Mouse (Mus musculus) G1E (cell line): ENCODE measurements around the gene Psph. TPM values are rescaled to one million over a fixed set of nuclear protein-coding genes. Genes with fewer than 3 reads are reported as not detected.

ENCODE experiments used
- ATAC-seq: 2 replicates; pipeline ENCODE4 v1.8.0; 2016; ENCODE audit warnings: mild to moderate bottlenecking; ENCODE audit not compliant: insufficient number of reproducible peaks, poor library complexity, low FRiP score, severe bottlenecking; ENCODE audit errors: extremely low read depth
- DNase-seq: peaks from one replicate; pipeline ENCODE4 v3.0.0; 2012; ENCODE audit warnings: low spot score
- H3K27me3 ChIP-seq: 2 replicates; pipeline ENCODE4 v1.6.1; 2012; ENCODE audit warnings: mild to moderate bottlenecking, low read length, inconsistent platforms; ENCODE audit not compliant: insufficient read depth
- H3K36me3 ChIP-seq: replicated peaks from 2 replicates; pipeline ENCODE3; 2012; ENCODE audit warnings: mild to moderate bottlenecking, inconsistent platforms
- H3K4me1 ChIP-seq: 2 replicates; pipeline ENCODE4 v1.6.1; 2012; ENCODE audit warnings: low read depth, low read length, inconsistent platforms, mixed read lengths; ENCODE audit not compliant: insufficient read depth
- H3K4me3 ChIP-seq: 2 replicates; pipeline ENCODE4 v1.5.1; 2012; ENCODE audit warnings: low read depth, mild to moderate bottlenecking, inconsistent platforms, low read length, moderate library complexity, mixed read lengths
- H3K9me3 ChIP-seq: replicated peaks from 2 replicates; pipeline ENCODE4 v1.6.1; 2012; ENCODE audit warnings: inconsistent platforms
- CTCF ChIP-seq: IDR thresholded peaks from 2 replicates; pipeline ENCODE4 v1.5.1; 2012; ENCODE audit warnings: low read depth, low read length, inconsistent platforms, mixed read lengths
- GATA2 ChIP-seq: IDR thresholded peaks from 2 replicates; pipeline ENCODE4 v1.6.1; 2012; ENCODE audit warnings: low read depth, low read length, inconsistent platforms, borderline replicate concordance
- POLR2AphosphoS5 ChIP-seq: IDR thresholded peaks from 2 replicates; pipeline ENCODE4 v1.6.1; 2012; ENCODE audit warnings: low read depth, low read length, inconsistent platforms; ENCODE audit not compliant: insufficient replicate concordance
- TAL1 ChIP-seq: conservative IDR thresholded peaks from 2 replicates; pipeline ENCODE4 v1.6.1; 2012; ENCODE audit warnings: low read depth, low read length, inconsistent platforms, mixed read lengths
- polyA plus RNA-seq: library from polyadenylated mRNA; stranded (reverse); fragments of >175 nt; gene quantifications from 2 replicates; pipeline ENCODE4 v1.2.3, GENCODE M21; 2012
- total RNA-seq, 2 experiments: library from RNA; stranded (forward) in 1 of 2; stranded (reverse) in 1 of 2; fragments of 200-1000 nt in 1 of 2; fragments of >200 nt in 1 of 2; fragmentation: Nextera tagmentation in 1 of 2; gene quantifications; 2 replicates each; pipeline ENCODE4 v1.2.3; 2014 to 2017

The Psph gene
- total and polyA plus RNA-seq, 3 experiments: 17.9 to 47.5 (median 25.1) TPM

GRCm38 (mm10) chr5:129724834-129725773, 62.1 kb downstream of the Psph start, which contains the start of gene Nipsnap2:
TSS of gene Nipsnap2 (plus strand) at chr5:129725063.
- TF ChIP-seq CTCF: peak; percentile 89
- no peak for TF ChIP-seq POLR2AphosphoS5
- Histone ChIP-seq H3K27me3 (no peaks in the 10 kb centered on the region), H3K4me3 (peak within 1 kb of the TSS; percentile 79), H3K36me3 (peaks cover 30% of the 10 kb centered on the region), H3K4me1 (peaks cover 53% of the 10 kb centered on the region), H3K9me3 (no peaks in the 10 kb centered on the region)
- peak; percentile 37 for ATAC-seq
- DNase-seq: peak; percentile 72

DNA sequence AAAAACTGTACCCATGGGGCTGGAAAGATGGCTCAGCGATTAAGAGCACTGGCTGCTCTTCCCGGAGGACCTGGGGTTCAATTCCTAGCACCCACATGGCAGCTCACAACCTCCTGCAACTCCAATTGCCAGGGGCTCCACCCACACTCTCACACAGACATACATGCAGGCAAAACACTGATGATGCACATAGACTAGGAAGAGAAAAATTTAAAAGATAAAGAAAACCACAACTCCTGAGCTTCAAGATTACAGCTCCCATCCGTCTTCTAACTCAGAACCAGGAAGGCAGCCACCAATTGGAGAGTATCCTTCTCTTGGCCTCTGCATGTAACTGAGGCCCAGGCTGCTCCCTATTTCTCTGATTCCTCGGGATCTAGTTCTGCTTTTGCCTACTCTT, 63.0 kb downstream of the Psph start:
- TF ChIP-seq TAL1 (peak; percentile 66), GATA2 (no peak)

DNA sequence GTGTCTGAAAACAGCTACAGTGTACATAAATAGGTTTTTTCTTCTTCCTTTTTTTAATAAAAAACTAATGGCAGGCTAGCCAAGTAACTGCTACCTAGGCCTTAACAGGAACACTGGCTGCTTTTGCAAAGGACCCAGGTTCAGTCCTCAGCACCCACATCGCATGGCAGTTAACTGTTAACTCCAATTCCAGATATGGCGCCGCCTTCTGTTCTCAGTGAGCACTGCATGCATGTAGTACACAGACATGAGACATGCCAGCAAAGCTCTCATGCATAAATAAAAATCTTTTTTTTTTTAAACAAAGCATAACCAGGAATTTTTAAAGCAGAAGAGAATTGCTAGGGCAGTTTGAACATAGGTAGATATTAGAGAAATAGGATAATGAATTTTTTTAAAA, 67.1 kb downstream of the Psph start:
- TF ChIP-seq CTCF (no peak), TAL1 (no peak), GATA2 (no peak), POLR2AphosphoS5 (no peak)
- H3K9me3 ChIP-seq: no peaks in the 10 kb centered on the region

More for the DNA sequence above, 63.0 kb downstream of the Psph start:
- H3K4me3 ChIP-seq: peak overlapping the region; percentile 79
- no peaks in the 10 kb centered on the region for H3K9me3 ChIP-seq
- peaks cover 45% of the 10 kb centered on the region for H3K4me1 ChIP-seq
- DNase-seq (peak; percentile 15), ATAC-seq (peak; percentile 74)
- H3K27me3 ChIP-seq: no peaks in the 10 kb centered on the region
- peaks cover 37% of the 10 kb centered on the region for H3K36me3 ChIP-seq

GRCm38 (mm10) chr5:129717016-129717415, 70.2 kb downstream of the Psph start:
- no peak overlapping the region for H3K4me3 ChIP-seq
- H3K36me3 ChIP-seq: peaks cover 48% of the 10 kb centered on the region
- TF ChIP-seq POLR2AphosphoS5: no peak
- TF ChIP-seq CTCF: peak; percentile 17; the same call in 1 of the 2 replicates
- no peak for ATAC-seq
- H3K9me3 ChIP-seq: no peaks in the 10 kb centered on the region
- peaks cover 8% of the 10 kb centered on the region for H3K27me3 ChIP-seq
- peaks cover 22% of the 10 kb centered on the region for H3K4me1 ChIP-seq
- DNase-seq: no peak

More for the DNA sequence above, 67.1 kb downstream of the Psph start:
- H3K4me1 ChIP-seq: peaks cover 29% of the 10 kb centered on the region
- H3K27me3 ChIP-seq: no peaks in the 10 kb centered on the region
- DNase-seq (no peak), ATAC-seq (no peak)
- H3K4me3 ChIP-seq: no peak overlapping the region
- H3K36me3 ChIP-seq: peaks cover 48% of the 10 kb centered on the region

Other genes with a start within 250 kb of the Psph start
- not detected in 2 replicates for gene Mmp17, start 203.3 kb downstream of the Psph start, total RNA-seq (2014; fragmentation: Nextera tagmentation)
- gene Mmp17, start 203.3 kb downstream of the Psph start, total RNA-seq (2017): 0.05 TPM in 1 of 2 replicates, not detected in the other
- gene Mmp17, start 203.3 kb downstream of the Psph start, polyA plus RNA-seq: 0.03 and 0.07 TPM in 2 replicates
- 3.1 and 3.7 TPM in 2 replicates for gene Zfp11, start 117.3 kb downstream of the Psph start, total RNA-seq (2014; fragmentation: Nextera tagmentation)
- 1.4 TPM in 2 replicates for gene Zfp11, start 117.3 kb downstream of the Psph start, total RNA-seq (2017)
- 0.03 and 0.10 TPM in 2 replicates for gene Zfp11, start 117.3 kb downstream of the Psph start, polyA plus RNA-seq
- not detected in 2 replicates for gene Sept14, start 78.9 kb downstream of the Psph start, total RNA-seq (2014; fragmentation: Nextera tagmentation)
- not detected in 2 replicates for gene Sept14, start 78.9 kb downstream of the Psph start, total RNA-seq (2017)
- gene Sept14, start 78.9 kb downstream of the Psph start, polyA plus RNA-seq: not detected in 2 replicates
- gene Mrps17, start 72.0 kb downstream of the Psph start, total RNA-seq (2014; fragmentation: Nextera tagmentation): 138 and 144 TPM in 2 replicates
- gene Mrps17, start 72.0 kb downstream of the Psph start, total RNA-seq (2017): 146 and 158 TPM in 2 replicates
- 17.0 and 42.2 TPM in 2 replicates for gene Mrps17, start 72.0 kb downstream of the Psph start, polyA plus RNA-seq
- 76.7 and 101 TPM in 2 replicates for gene Nipsnap2, start 62.4 kb downstream of the Psph start, total RNA-seq (2014; fragmentation: Nextera tagmentation)
- gene Nipsnap2, start 62.4 kb downstream of the Psph start, total RNA-seq (2017): 59.9 TPM in 2 replicates
- gene Nipsnap2, start 62.4 kb downstream of the Psph start, polyA plus RNA-seq: 41.5 and 56.0 TPM in 2 replicates
- 9.6 and 12.7 TPM in 2 replicates for gene Sumf2, start 59.5 kb upstream of the Psph start, total RNA-seq (2014; fragmentation: Nextera tagmentation)
- 15.7 and 20.9 TPM in 2 replicates for gene Sumf2, start 59.5 kb upstream of the Psph start, total RNA-seq (2017)
- 23.5 and 25.0 TPM in 2 replicates for gene Sumf2, start 59.5 kb upstream of the Psph start, polyA plus RNA-seq
- gene Chchd2, start 100.0 kb upstream of the Psph start, total RNA-seq (2014; fragmentation: Nextera tagmentation): 69.4 and 78.3 TPM in 2 replicates
- gene Chchd2, start 100.0 kb upstream of the Psph start, total RNA-seq (2017): 342 and 377 TPM in 2 replicates
- 586 and 747 TPM in 2 replicates for gene Chchd2, start 100.0 kb upstream of the Psph start, polyA plus RNA-seq
- gene Zbed5, start 108.3 kb upstream of the Psph start, total RNA-seq (2014; fragmentation: Nextera tagmentation): 5.2 and 6.9 TPM in 2 replicates
- gene Zbed5, start 108.3 kb upstream of the Psph start, total RNA-seq (2017): 0.99 and 1.4 TPM in 2 replicates
- gene Zbed5, start 108.3 kb upstream of the Psph start, polyA plus RNA-seq: 0.67 and 1.3 TPM in 2 replicates
- gene Phkg1, start 111.1 kb upstream of the Psph start, total RNA-seq (2014; fragmentation: Nextera tagmentation): not detected in 2 replicates
- 0.33 and 0.46 TPM in 2 replicates for gene Phkg1, start 111.1 kb upstream of the Psph start, total RNA-seq (2017)
- gene Phkg1, start 111.1 kb upstream of the Psph start, polyA plus RNA-seq: 0.03 TPM in 1 of 2 replicates, not detected in the other
- gene Nupr1l, start 121.1 kb upstream of the Psph start, total RNA-seq (2014; fragmentation: Nextera tagmentation): 4.0 and 11.2 TPM in 2 replicates
- 4.0 and 8.7 TPM in 2 replicates for gene Nupr1l, start 121.1 kb upstream of the Psph start, total RNA-seq (2017)
- gene Nupr1l, start 121.1 kb upstream of the Psph start, polyA plus RNA-seq: 1.2 TPM in 2 replicates
- gene Vkorc1l1, start 154.5 kb upstream of the Psph start, total RNA-seq (2014; fragmentation: Nextera tagmentation): 122 and 152 TPM in 2 replicates
- gene Vkorc1l1, start 154.5 kb upstream of the Psph start, total RNA-seq (2017): 76.7 and 90.2 TPM in 2 replicates
- 21.6 and 24.1 TPM in 2 replicates for gene Vkorc1l1, start 154.5 kb upstream of the Psph start, polyA plus RNA-seq
- 53.6 and 54.1 TPM in 2 replicates for gene Gusb, start 215.6 kb upstream of the Psph start, total RNA-seq (2014; fragmentation: Nextera tagmentation)
- gene Gusb, start 215.6 kb upstream of the Psph start, total RNA-seq (2017): 68.0 and 74.6 TPM in 2 replicates
- 19.5 and 21.9 TPM in 2 replicates for gene Gusb, start 215.6 kb upstream of the Psph start, polyA plus RNA-seq
- gene Asl, start 241.8 kb upstream of the Psph start, total RNA-seq (2014; fragmentation: Nextera tagmentation): 32.8 and 48.6 TPM in 2 replicates
- 29.4 and 34.2 TPM in 2 replicates for gene Asl, start 241.8 kb upstream of the Psph start, total RNA-seq (2017)
- gene Asl, start 241.8 kb upstream of the Psph start, polyA plus RNA-seq: 22.6 and 23.9 TPM in 2 replicates
- 86.2 and 94.0 TPM in 2 replicates for gene Crcp, start 241.8 kb upstream of the Psph start, total RNA-seq (2014; fragmentation: Nextera tagmentation)
- 45.0 and 46.7 TPM in 2 replicates for gene Crcp, start 241.8 kb upstream of the Psph start, total RNA-seq (2017)
- gene Crcp, start 241.8 kb upstream of the Psph start, polyA plus RNA-seq: 10.2 and 12.4 TPM in 2 replicates